Mouse (Mus musculus) intestine, embryonic 14.5 days (tissue): ENCODE data around the gene Picalm. TPM values are rescaled to one million over a fixed set of nuclear protein-coding genes. Genes with fewer than 3 reads are reported as not detected.

ENCODE experiments used
- ATAC-seq: fragments of 200-750 bp; cut with Nextera tagmentation; replicated peaks from 2 replicates; pipeline ENCODE4 v1.8.0; 2017; ENCODE audit warnings: low read depth, moderate number of reproducible peaks, moderate TSS enrichment, moderate library complexity; ENCODE audit not compliant: low FRiP score, low TSS enrichment
- DNase-seq: peaks from one replicate; pipeline ENCODE4 v3.0.0-alpha.2; 2018; ENCODE audit warnings: low spot score
- H3K27ac ChIP-seq: fragments of 300-500 bp; sonication (generic); 2 replicates; pipeline ENCODE4 v1.5.1; 2014; ENCODE audit warnings: low read depth, mild to moderate bottlenecking, control low read depth
- H3K27me3 ChIP-seq: fragments of 300-500 bp; sonication (generic); replicated peaks from 2 replicates; pipeline ENCODE4 v1.6.1; 2014; ENCODE audit warnings: low read length, control low read depth; ENCODE audit not compliant: control insufficient read depth, insufficient read depth
- H3K36me3 ChIP-seq: fragments of 300-500 bp; sonication (generic); 2 replicates; pipeline ENCODE4 v1.6.1; 2014; ENCODE audit warnings: low read length, control low read depth; ENCODE audit not compliant: control insufficient read depth, insufficient read depth
- H3K4me1 ChIP-seq: fragments of 300-500 bp; sonication (generic); replicated peaks from 2 replicates; pipeline ENCODE4 v1.6.1; 2014; ENCODE audit warnings: low read length, control low read depth, mixed read lengths; ENCODE audit not compliant: control insufficient read depth, insufficient read depth
- H3K4me2 ChIP-seq: fragments of 300-500 bp; sonication (generic); 2 replicates; pipeline ENCODE4 v1.6.1; 2014; ENCODE audit warnings: low read length
- H3K4me3 ChIP-seq: fragments of 300-500 bp; sonication (generic); 2 replicates; pipeline ENCODE4 v1.5.1; 2014; ENCODE audit warnings: low read depth, low read length, control low read depth, mixed read lengths
- H3K9ac ChIP-seq: fragments of 300-500 bp; sonication (generic); 2 replicates; pipeline ENCODE4 v1.6.1; 2014; ENCODE audit warnings: mild to moderate bottlenecking, low read length
- H3K9me3 ChIP-seq: fragments of 300-500 bp; sonication (generic); 2 replicates; pipeline ENCODE4 v1.6.1; 2016; ENCODE audit warnings: low read length, control low read depth; ENCODE audit not compliant: control insufficient read depth
- WGBS: fragments of 180-500 bp; shearing (Covaris S2); extraction: QIAGEN DNeasy Blood & Tissue Kit; methylation state at CpG from one replicate; pipeline ENCODE4 v1.1.7; 2014; 5-methylcytosine and 5-hydroxymethylcytosine counted together
- polyA plus RNA-seq: library from polyadenylated mRNA; unstranded; fragments of >200 nt; fragmentation: Nextera tagmentation; extraction: Ambion mirVana; gene quantifications from 2 replicates; pipeline ENCODE4 v1.2.1, GENCODE M21; 2014

Gene Picalm
- polyA plus RNA-seq, 1 experiment from 2014 or later: 43.6 TPM

DNA sequence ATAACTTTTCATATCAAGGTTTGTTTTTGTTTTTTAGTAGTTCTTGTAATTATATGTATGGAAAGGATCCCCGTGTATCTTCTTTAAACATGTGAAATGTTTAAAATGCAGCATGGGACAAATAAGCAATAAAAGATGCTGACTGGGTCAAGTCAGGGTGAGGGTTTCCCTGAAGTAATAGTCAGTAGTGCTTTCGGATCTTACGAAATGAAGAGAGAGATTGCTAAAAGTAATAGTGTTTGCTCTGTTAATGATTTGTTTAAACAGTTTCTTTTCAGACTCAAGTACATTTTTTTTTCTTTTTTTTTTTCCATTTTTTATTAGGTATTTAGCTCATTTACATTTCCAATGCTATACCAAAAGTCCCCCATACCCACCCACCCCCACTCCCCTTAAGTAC is 10.3 kb downstream of the Picalm start:
- peaks cover 27% of the 10 kb centered on the region for H3K4me1 ChIP-seq
- H3K9ac ChIP-seq: no peak overlapping the region
- no peak overlapping the region for H3K27ac ChIP-seq
- no peaks in the 10 kb centered on the region for H3K9me3 ChIP-seq
- H3K4me2 ChIP-seq: no peak overlapping the region
- 33% methylated on average over 3 of the region's 3 CpGs for WGBS
- H3K4me3 ChIP-seq: no peak overlapping the region
- no peaks in the 10 kb centered on the region for H3K36me3 ChIP-seq
- ATAC-seq: no peak
- H3K27me3 ChIP-seq: no peaks in the 10 kb centered on the region
- no peak for DNase-seq

DNA sequence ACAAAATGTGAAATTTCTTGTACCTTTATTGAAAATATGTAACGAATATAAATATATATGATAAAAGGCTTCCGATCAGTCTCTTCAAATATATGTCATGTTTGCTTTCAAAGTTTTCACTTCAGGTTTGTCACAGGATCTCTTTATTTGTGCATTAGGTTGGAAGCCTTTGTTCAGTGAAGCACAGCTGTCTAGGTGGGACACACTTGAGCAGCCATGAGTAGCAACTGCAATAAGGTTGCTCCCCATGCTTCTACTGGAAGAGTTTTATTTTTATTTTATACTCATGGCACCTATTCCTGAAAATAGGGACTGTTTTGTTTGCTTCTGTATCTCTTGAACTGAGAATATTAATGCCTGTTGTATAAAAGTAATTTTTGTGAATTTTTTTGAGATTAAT is 14.3 kb downstream of the Picalm start:
- no peak for DNase-seq
- no peaks in the 10 kb centered on the region for H3K9me3 ChIP-seq
- H3K9ac ChIP-seq: no peak overlapping the region
- peaks cover 47% of the 10 kb centered on the region for H3K4me1 ChIP-seq
- H3K27me3 ChIP-seq: no peaks in the 10 kb centered on the region
- ATAC-seq: no peak
- H3K4me2 ChIP-seq: no peak overlapping the region
- no peak overlapping the region for H3K4me3 ChIP-seq
- 93% methylated on average over 2 of the region's 2 CpGs for WGBS
- no peak overlapping the region for H3K27ac ChIP-seq
- H3K36me3 ChIP-seq: no peaks in the 10 kb centered on the region

DNA sequence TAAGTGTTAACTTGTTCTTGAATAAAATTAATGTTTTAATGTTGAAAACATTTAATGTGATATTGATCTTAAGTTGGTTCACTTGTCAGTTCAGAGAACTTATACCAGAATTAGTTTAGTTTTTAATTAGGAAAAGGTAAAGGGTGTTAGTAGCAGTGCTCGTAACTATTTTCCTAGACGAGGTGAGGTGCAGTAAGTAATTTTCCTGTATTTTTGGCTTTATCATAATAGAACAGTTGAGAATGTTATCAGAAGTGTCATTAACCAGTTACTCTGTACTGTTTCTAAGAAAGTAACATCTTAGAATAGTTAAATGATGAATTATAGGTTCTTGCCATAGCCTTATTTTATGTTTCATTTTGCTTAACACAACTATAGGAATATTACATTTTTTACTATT is 15.0 kb downstream of the Picalm start:
- Histone ChIP-seq H3K4me2 (no peak overlapping the region), H3K27me3 (no peaks in the 10 kb centered on the region), H3K36me3 (no peaks in the 10 kb centered on the region), H3K4me1 (peaks cover 43% of the 10 kb centered on the region), H3K9ac (no peak overlapping the region), H3K4me3 (no peak overlapping the region), H3K27ac (no peak overlapping the region), H3K9me3 (no peaks in the 10 kb centered on the region)
- no peak for DNase-seq
- ATAC-seq: no peak
- 68% methylated on average over 2 of the region's 2 CpGs for WGBS

DNA sequence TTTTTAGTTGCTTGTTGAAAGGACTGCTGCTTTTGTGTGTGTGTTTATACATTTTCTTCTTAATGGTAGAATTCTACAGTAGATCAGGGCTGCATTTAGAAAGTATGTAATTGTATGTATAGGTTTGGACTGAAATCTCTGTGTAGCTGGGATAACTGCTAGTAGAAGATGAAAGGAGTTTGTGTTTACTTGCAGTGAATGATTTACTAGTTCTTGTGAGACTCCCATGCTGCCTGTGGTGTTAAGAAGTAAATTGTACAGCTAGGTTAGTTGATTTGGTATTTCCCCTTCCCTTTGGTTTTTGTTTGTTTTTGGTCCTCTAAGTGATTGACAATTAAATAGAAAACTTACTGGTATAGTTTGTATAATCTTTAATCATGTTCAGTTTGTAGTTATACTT is 15.4 kb downstream of the Picalm start:
- Histone ChIP-seq H3K27ac (no peak overlapping the region), H3K9me3 (no peaks in the 10 kb centered on the region), H3K4me3 (no peak overlapping the region), H3K36me3 (no peaks in the 10 kb centered on the region), H3K27me3 (no peaks in the 10 kb centered on the region), H3K9ac (no peak overlapping the region), H3K4me2 (no peak overlapping the region), H3K4me1 (peaks cover 43% of the 10 kb centered on the region)
- no peak for DNase-seq
- no peak for ATAC-seq

DNA sequence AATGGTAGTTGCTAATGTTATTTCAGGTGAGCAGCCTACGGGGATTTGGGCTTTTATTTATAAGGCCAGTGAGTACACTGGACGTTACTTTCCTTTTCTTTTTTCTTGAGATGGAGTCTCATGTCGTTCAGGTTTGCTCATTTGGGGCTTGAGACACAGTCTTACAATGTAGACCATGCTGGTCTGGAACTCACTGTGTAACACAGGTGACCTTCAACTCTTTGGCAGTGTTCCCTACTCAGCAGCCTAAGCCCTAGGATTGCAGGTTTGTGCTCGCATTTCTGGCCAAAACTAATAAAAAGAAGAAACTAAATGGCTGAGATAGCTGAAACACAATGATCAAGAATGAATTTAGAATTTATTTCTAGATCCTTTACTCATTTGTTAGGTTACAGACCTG is 15.9 kb downstream of the Picalm start:
- Histone ChIP-seq H3K9ac (no peak overlapping the region), H3K4me1 (peaks cover 39% of the 10 kb centered on the region), H3K36me3 (0 out of 2 replicates have a peak, but pooled peaks cover 1% of the 10 kb centered on the region), H3K4me3 (no peak overlapping the region), H3K27ac (peak overlapping the region; percentile 34; the same call in 1 of the 2 replicates), H3K9me3 (no peaks in the 10 kb centered on the region), H3K4me2 (no peak overlapping the region), H3K27me3 (no peaks in the 10 kb centered on the region)
- DNase-seq (no peak), ATAC-seq (no peak)
- WGBS: 43% methylated on average over 4 of the region's 4 CpGs

DNA sequence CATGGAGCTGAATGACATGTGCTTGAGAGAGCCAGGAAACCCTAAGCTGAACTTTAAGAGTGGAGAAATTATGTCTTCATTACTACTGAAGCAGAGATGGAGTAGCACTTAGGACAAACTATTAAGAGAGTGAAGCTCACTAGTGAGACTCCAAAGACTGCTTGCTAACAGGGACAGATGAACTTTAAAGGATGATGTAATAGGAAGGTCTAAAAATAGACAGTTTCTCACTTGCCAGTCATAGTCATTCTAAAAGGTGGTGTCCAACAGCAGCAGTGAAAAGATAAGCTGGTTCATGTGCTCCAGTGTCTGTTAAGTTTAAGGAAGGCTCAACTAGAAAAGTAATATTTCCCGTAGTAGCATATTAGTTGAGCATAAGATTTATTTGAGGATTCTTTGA is 16.3 kb downstream of the Picalm start:
- Histone ChIP-seq H3K4me3 (no peak overlapping the region), H3K27ac (0 out of 2 replicates have a peak overlapping the region, but pooled peaks have one; percentile 34), H3K27me3 (no peaks in the 10 kb centered on the region), H3K9ac (no peak overlapping the region), H3K9me3 (no peaks in the 10 kb centered on the region), H3K4me1 (peaks cover 38% of the 10 kb centered on the region), H3K4me2 (no peak overlapping the region), H3K36me3 (0 out of 2 replicates have a peak, but pooled peaks cover 5% of the 10 kb centered on the region)
- DNase-seq: no peak
- WGBS: 54% methylated on average over 1 of the region's 1 CpGs
- ATAC-seq: peak; percentile 60; the same call in 1 of the 2 replicates

DNA sequence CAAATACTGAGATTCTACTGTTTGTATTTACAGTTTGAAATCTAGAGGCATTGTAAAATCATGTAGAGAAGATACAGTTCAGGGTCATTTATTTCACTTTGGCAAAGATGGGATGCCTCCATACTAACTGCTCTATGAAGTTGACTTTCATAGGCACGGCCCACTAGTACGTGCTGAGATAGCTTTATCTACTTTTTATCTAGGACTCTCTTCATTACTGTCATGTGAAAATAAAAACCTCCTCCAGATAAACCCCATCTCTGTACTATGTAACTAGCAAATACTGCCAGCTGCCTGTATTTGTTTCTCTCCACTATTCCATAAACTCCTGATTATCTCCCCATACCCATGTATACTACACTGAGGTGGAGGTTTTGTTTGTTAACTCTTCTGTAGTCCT is 18.0 kb downstream of the Picalm start:
- 64% methylated on average over 2 of the region's 2 CpGs for WGBS
- no peaks in the 10 kb centered on the region for H3K27me3 ChIP-seq
- no peak overlapping the region for H3K9ac ChIP-seq
- no peak overlapping the region for H3K4me2 ChIP-seq
- DNase-seq: no peak
- 0 out of 2 replicates have a peak, but pooled peaks cover 8% of the 10 kb centered on the region for H3K36me3 ChIP-seq
- no peak overlapping the region for H3K27ac ChIP-seq
- H3K4me1 ChIP-seq: peaks cover 29% of the 10 kb centered on the region
- H3K9me3 ChIP-seq: no peaks in the 10 kb centered on the region
- no peak overlapping the region for H3K4me3 ChIP-seq
- no peak for ATAC-seq

DNA sequence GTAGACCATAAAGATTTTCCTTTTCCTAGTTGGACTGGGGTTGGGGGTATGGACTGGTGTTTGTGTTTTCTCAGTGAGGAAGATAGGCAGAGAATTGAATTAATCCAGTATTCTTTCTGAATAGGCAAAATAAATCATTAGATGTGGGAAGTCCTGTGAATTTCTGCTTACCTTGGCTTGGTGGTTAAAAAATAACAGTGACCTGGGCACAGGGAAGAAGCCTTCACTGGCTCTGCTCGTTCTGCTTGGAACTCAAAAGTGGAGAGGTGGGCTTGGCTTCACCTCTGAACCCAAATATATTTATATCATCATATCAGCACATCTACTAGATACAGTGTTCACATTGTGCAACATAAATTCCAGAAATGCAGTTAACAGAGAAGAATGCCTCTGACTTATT is 18.5 kb downstream of the Picalm start:
- WGBS: 38% methylated on average over 1 of the region's 1 CpGs
- Histone ChIP-seq H3K4me2 (no peak overlapping the region), H3K27ac (no peak overlapping the region), H3K9ac (no peak overlapping the region), H3K4me3 (no peak overlapping the region), H3K4me1 (peaks cover 29% of the 10 kb centered on the region), H3K9me3 (no peaks in the 10 kb centered on the region), H3K36me3 (0 out of 2 replicates have a peak, but pooled peaks cover 8% of the 10 kb centered on the region), H3K27me3 (no peaks in the 10 kb centered on the region)
- DNase-seq (no peak), ATAC-seq (no peak)

DNA sequence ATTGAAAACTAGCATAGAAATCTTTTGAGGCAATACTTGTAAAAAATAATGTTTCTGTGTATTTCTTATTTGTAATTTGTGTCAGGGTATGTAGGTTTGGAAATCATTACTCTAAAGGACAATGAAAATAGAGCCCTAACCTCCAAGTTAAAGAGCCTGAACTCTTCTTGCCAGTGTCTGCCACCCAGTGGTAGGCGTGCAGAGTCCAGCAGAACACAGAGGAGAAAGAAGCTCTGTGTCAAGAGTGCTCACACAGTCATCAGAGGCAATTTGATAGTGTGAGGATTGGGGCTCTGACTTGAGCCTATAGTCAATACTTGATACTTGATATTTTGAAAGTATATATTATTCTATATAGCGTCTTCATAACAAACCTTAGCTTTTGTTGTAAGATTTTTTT is 20.3 kb downstream of the Picalm start:
- H3K9me3 ChIP-seq: no peaks in the 10 kb centered on the region
- H3K36me3 ChIP-seq: 0 out of 2 replicates have a peak, but pooled peaks cover 8% of the 10 kb centered on the region
- no peak overlapping the region for H3K4me2 ChIP-seq
- no peak overlapping the region for H3K27ac ChIP-seq
- H3K4me3 ChIP-seq: no peak overlapping the region
- H3K9ac ChIP-seq: no peak overlapping the region
- ATAC-seq (no peak), DNase-seq (no peak)
- peaks cover 25% of the 10 kb centered on the region for H3K4me1 ChIP-seq
- H3K27me3 ChIP-seq: no peaks in the 10 kb centered on the region
- WGBS: 47% methylated on average over 2 of the region's 2 CpGs
